Mouse (Mus musculus) neural tube, embryonic 10.5 days (tissue): ENCODE measurements around the gene Ifitm5.
"Not testable (repeated sequence)": the region's sequence is repeated elsewhere in the genome, so short reads cannot be mapped to it uniquely, and the experiment has no call there.

Source experiments
- DNase-seq: peaks from one replicate; pipeline ENCODE4 v3.0.0-alpha.2; 2017; ENCODE audit warnings: low spot score; ENCODE audit errors: extremely low spot score

Gene Ifitm5

DNA sequence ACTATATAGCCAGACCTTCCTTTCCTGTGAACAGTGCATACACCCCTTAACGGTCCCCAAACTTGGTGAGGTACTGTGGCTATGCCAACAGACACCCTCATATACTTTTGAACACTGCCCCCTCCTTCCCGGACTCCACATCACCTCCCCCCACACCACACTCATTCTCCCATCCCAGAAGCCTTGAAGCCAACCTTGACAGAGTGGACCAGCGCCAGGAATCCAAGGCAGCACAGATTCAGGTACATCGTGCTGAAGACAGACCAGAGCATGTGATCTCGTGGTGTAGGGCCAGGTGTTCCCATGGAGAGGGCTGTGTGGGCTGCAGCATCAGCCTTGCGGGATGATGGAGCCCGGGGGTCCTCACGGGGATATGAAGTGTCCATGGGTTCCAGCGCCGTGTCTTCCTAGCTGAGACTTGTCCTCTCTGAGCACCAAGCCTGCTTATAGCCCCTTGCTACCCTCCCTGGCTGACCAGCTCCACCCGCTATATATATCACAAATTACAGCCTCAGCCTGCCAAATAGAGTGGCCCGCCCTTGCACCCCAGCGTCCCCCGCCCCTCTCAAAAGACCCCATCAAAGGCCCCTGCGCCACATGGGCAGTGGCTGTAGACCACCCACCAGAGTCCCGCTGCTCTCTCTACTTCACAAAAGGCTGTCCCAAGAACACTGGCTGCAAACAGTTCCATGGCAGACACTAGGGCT, at the start of gene Ifitm5:
Gene Ifitm5 (minus strand): TSS at position 468 of the 707 bp plus-strand sequence.
- no peak for DNase-seq

DNA sequence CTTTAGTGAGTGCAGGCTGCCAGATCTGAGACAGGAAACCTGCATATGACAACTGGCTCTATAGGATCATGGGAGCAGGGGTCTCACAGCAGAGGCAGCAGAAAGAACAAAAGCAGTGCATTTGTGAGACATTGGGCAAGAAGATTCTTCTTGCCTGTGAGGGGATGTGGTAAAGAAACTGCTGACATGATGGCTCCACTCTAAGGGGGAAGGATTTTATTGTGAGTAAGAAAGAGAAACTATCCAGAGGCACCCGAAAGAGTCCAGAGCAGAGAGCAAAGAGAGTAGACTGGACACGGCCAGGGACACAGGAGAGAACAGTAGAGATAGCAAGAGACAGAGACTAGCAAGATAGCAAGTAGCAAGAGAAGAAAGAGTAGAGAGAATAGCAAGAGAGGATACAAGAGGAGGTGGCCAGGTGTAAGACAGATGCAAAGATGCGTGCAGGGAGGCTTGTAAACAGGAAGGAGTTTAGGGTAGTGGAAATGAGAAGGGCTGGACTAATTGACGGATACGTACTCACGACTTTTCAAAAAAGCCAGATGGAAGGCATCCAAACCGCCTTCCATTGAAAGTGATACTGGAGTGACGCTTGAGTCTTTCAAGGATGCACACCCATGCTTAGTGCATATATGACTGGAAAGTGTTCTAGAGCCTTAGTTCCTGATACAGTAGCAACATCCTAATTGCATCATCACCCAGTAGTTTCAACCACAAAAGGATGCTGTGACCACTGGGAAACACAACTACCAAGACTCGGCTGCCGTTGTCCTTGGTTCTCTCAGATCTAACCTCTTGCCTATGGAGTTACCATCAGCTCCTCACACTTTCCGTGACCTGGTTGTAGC, 49.0 kb upstream of the Ifitm5 start:
- DNase-seq: no peak

DNA sequence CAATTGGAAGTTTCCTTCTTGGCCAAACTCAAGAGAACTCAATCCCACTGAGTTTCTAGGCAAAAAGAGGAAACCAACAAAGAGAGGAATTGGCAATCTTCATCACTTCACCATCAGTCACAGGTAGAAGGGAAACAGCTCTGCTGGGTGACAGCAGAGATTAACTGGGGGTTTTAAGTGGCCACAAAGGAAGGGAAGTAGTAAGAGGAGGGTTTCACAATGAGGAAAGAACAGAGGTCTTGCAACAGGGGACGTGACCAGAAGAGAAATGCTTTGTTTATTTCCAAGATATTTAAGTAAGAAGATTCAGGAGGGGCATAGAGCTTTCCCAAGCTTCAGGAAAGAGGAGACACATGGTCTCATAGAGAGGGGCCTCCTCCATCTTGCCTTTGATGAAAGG, 47.7 kb upstream of the Ifitm5 start:
- DNase-seq: no peak

DNA sequence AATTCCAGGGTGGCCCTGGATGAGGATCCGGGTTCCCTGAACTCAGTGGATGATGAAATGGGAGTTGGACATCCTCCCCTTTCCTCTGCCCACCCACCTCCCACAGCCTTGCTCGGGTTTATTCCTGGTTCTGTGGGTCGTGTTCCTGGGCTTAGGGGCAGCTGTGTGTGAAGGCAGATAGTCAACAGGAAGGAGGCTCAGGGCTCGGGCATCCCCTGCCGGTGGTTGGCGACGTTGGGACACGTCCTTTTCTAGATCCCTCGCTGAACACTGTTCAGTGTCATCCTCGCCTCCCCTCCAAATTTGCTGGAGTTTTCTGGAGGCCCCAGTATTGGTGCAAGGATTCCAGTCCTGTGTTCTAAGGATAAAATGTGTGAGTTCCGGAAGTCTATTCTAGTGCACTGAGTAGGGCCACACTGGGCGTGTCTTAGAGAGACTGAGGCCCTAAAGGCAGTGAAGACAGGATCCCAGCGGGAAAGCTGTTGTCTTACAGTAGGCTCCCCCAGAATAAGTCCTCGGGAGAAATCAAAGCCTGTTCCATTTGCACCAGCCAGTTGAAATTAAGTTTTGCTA, 41.1 kb upstream of the Ifitm5 start:
- no peak for DNase-seq

DNA sequence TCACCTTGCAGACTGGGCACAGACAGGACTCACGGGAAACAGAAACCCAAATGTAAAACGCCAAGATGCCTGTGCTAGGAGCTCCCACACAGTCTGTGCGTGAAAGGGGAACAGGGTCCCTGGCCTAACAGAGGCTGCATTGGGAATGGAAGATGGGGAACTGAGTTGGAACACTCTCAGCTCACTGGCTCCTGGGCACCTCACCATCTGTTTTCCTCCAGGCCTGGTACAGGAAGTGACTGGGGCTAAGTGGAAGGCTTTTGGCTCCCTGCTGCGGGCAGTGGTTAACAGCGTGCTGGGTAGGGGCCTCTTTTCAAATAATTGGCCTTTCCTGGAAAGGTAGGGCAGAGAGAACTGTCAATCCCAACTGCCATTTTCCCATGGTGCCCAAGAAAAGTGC, 40.5 kb upstream of the Ifitm5 start:
- no peak for DNase-seq

DNA sequence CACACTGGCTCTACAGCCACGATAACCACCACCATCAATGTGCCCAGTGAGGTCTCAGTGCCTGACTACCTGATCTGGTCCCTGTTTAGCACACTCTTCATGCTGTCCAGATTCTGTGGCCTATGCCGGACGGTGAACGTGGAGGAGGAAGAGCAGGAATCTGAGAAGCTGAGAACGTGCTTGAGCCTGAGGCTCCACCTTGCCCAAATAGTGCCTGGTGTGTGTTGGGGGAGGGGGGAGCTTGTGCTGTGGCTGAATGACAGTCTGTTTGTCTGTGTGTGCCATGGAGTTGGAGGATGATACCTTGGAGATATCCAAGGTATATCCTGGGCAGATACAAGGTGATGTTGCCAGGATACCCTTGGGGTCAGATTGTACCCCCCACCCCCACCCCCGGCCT, 40.1 kb upstream of the Ifitm5 start:
- no peak for DNase-seq

DNA sequence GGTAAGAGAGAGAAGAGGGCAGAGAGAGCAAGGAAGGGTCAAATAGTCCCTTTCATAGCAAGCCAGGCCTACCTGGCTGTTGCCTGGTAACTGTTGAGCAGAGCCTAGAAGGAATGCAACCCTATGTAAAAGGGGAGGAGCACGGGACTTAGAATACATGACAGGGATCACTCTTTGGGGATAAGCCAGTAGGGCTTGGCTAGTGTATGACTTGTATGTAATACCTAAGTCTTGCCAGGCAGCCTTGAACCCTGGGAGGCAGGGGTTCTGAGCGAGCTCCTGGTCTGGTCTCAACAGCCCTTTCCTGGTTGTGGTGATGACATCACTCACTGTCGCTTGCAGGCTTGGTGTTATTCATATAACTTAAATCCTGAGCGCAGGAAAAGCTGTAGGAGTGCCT, 38.9 kb upstream of the Ifitm5 start:
- DNase-seq: no peak

DNA sequence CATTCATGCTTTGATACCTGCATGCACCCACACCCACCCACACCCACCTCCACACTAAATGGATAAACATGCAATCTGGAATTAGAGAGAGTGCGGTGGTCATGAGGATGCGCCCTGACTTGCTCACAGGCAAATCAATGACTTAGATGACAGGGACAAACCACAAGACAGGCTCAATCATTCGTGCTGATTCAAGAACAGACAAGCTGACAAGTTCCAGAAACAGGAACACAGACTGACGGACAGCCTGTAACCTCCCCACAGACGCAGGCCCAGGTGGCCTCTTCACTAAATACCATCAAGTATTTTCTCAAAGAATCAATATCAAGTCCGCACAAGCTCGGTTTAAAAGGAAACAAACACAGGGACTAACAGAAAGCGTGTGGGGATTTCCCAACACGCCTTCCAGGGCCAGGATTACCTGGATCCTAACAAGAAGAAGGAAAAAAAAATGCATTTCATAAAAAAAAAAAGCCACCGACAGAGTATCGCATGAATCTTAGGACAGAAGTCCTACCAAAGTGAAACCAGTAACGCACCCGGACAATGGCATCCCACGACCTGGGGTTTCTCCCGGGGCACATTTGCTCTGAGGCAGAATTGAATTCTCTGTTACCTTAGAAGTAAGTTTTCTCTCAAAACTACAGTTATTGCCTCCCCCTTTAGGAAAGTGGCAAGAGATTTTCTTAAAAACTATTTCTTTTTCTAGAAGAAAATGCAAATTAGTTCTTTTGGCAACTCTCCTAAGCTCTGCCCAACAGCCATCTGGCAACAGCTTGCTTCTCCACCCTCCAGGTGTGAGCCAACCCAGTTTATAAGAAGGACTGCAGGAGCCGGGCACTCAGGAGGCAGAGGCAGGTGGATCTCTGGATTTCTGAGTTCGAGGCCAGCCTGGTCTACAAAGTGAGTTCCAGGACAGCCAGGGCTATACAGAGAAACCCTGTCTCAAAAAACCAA, 37.4 kb upstream of the Ifitm5 start:
- no peak for DNase-seq

DNA sequence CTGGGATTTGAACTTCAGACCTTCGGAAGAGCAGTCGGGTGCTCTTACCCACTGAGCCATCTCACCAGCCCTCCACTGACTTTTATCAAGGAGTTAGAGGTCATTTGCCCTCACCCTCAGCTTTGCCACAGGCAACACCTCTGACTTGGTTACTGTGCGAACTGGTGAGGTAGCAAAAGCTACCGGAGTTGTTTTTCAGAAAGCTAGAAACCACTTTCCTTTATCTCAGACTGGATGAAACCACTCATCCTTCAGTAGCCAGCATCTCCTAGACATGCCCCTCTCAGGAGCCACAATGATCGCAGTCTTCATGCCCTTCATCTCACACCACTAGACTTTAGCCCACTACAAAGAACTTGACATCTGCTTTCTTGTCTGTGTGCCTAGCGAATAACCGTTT, 32.9 kb upstream of the Ifitm5 start:
- no peak for DNase-seq

DNA sequence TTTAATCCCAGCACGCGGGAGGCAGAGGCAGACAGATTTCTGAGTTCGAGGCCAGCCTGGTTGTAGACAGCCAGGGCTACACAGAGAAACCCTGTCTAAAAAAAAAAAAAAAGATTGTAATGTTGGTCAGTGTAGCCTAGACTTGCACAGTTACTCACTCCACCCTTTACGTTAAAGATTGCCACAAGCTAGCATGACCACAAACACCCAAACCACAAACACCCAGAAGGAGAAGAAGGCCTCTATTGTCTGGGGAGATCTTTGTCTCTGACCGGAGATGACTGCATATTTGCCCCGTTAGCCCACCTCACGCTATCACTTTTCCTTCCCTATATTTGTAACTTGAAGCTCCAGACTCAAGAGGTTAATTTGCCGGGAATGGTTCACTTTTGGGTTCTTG, 31.6 kb upstream of the Ifitm5 start:
- DNase-seq: no peak

DNA sequence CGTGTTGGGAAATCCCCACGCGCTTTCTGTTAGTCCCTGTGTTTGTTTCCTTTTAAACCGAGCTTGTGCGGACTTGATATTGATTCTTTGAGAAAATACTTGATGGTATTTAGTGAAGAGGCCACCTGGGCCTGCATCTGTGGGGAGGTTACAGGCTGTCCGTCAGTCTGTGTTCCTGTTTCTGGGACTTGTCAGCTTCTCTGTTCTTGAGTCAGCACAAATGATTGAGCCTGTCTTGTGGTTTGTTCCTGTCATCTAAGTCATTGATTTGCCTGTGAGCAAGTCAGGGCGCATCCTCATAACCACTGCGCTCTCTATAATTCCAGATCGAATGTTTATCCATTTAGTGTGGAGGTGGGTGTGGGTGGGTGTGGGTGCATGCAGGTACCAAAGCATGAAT, 26.6 kb upstream of the Ifitm5 start:
- DNase-seq: not testable (repeated sequence)

DNA sequence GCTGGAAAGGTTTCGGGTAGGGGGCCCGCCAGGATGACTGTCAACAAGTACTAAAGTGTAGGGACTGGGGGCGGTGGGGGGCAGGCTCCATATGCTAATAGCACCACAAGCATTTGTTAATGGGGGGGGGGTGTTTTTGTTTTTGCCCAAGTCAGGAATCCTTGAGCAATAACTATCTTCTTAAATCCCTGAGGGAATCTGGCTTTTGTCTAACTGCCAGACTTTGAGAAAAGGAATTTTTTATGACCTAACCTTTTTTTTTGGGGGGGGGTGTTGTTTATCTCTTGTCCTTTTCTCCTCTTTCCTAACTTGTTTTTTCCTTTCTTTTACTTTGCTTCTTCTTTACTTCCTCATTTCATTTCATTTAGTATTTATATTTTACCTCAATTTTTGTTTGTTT, 25.4 kb upstream of the Ifitm5 start:
- no peak for DNase-seq

DNA sequence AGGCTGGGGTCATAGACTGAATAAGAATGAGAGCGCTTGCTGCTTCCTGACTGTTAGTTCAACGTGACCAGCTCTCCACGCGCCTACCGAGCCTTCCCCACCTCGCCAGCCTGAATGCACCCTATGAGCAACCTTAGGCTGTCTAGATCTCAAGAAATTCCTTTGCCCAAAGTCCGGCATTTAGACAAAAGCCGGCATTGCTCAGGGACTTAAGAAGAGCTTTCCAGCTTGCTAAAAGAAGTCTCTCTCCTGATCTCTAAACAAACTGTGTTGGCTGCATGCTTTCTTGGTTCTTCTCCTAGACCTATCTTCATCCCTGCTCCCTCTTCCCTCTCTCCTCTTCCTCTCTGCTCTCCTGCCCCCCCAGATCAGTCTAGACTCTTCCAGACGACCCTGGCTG, 24.8 kb upstream of the Ifitm5 start:
- DNase-seq: no peak

DNA sequence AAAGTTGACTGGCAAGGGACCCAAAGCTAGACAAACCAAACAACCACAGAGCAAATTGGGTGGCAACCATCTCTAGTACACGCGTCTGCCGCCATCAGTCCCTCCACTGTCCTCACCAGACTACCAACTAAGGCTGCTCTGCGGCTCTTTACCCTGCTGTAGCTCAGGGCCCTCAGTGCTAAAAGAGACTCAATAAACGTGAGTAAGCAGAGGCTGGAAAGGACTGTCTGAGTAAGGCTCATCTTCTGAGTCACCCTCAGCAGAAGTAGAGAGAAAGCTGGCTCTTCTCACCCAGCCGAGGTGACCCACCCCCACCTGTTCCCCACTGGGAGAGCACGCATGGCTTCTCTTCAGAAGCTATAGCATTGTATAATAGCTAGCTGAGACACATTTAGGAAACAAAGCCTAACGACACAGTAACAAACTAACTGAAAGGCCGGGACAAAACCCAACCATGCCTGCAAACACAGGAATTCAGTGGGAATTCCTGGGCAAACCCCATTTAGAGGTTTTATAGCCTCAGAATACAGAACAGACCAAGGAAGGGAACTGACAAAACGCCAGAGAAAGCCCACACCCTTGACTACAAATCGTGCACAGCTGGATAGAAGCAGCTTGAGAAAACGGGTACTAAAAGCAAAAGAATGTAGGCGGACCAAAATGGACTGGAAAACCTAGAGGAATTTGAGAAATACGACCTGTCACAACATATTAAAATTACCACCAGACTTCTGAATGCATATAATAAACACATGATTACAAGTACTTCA, 23.5 kb upstream of the Ifitm5 start:
- no peak for DNase-seq

DNA sequence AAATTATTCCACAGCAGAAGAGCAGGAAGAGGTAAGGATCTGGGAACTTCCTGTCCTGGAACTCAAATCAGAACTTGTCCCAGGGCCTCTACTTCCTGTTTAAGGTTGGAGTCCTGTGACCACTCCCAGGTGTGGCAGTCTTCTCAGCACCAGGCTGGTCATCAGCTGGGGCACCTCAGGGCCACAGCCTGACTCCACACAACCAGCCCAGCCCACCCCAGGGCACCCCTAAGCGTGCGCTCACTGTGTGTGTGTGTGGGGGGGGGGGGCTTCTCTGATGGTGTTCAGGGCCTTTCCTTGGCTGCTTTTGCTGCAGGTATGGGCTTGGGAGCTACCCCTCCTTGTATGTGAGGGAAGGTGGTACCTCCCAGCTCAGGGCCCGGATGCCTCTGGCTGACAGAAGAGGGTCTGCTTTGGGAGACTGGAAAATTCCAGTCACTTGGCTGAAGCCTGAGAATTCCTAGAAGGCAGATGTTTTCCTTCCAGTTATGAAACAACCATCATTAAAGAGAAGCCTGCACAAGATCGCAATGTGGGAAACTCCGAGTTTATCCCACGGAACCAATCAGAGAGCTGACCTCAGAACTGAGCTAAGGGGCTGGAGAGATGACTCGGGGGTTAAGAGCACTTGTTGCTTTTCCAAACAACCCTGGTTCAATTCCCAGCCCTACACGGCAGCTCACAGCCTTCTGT, 21.5 kb upstream of the Ifitm5 start:
- no peak for DNase-seq

DNA sequence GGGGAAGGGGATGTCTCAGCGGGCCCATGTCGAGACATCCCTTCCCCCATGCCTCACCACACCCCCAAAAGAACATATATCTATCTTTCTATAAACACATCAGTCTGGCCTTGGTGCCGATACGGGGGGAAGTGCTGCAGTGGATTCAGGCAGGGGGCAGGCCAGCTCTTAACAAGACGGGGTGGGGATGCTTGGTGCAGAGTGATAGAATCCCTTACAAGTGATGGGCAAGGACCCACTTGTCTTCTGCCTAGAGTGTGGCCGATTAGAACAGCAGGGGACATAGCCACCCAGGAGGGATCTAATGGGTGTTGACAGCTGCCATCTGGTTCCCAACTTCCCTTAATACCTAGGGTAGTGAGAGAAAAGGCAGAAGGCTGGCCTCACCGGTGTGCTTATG, 20.8 kb upstream of the Ifitm5 start:
- DNase-seq: no peak

DNA sequence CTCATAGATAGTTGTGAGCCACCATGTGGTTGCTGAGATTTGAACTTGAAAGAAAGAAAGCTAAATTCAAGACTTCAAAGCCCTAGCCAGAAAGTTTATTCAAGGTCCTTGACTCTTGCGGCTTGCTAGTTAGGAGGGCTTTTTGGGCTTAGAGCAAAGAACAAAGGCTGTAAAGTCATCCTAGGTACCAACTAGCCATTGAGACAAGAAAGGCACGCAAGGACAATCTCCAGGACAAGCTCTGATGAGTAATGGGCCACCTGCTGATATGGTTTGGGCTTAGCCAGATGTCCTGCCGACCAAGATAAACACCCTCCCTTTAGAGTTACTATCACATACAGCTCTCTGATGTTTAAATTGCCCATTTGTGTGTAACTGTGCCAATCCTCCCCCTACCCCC, 18.6 kb upstream of the Ifitm5 start:
- not testable (repeated sequence) for DNase-seq

DNA sequence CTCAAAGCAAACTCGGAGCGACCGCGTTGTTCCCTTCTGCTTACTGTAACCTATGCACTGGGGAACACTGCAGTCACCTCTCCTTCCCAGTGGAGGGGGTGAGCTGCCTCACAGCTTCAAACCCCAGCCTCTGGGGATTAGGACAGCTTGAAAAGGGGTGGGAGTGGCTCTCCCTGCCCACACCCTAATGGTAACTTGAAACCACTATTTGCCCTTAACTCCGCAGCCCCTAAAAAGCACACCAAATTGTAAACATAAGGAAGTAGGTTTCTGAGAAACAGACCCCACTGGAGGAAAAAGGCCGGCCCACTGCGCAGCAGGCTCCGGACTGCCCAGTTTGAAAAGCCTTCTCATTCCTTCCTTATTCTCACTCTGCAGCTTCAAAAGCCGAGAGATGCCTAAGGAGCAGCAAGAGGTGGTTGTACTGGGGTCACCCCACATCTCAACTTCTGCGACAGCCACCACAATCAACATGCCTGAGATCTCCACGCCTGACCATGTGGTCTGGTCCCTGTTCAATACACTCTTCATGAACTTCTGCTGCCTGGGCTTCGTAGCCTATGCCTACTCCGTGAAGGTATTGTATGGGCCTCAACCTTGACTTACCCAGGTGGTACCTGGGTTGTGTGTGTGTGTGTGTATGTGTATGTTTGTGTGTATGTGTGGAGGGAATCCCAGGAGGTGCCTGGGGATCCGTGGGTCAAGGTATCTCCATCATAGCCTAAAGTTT, 17.9 kb upstream of the Ifitm5 start:
- no peak for DNase-seq

DNA sequence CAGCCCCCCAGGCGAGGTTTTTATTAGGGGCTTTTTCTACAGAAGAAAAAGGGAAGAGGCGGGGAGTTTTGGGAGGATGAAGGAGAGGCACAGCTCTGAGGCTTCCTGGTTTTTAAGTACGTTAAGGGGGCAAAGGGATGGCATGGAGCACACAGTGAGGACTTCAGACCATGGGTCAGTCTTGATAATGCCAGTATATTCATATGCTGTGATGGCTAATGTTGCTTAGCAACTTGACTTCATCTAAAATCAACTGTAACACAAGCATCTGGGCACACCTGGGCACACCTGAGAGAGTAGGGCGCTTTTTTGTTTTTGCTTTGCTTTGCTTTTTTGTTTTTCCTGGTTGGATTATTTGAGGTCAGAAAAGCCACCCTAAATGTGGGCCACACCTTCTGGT, 16.8 kb upstream of the Ifitm5 start, which contains the start of gene Ifitm1:
Gene Ifitm1 (plus strand): TSS at position 301 of the 400 bp plus-strand sequence.
- DNase-seq: no peak
